Mouse (Mus musculus) naive thymus-derived CD4-positive, alpha-beta T cell, adult 5 months (primary cell): ENCODE measurements around the gene Olfr1033. TPM values are rescaled to one million over a fixed set of nuclear protein-coding genes. Genes with fewer than 3 reads are reported as not detected.

Experiments
- polyA plus RNA-seq: library from polyadenylated mRNA; unstranded; fragments of 100-300 nt; shearing (Covaris generic); gene quantifications from one replicate; pipeline ENCODE4 v1.2.1, GENCODE M21; 2017

Gene Olfr1033
- polyA plus RNA-seq: 13.4 TPM

DNA sequence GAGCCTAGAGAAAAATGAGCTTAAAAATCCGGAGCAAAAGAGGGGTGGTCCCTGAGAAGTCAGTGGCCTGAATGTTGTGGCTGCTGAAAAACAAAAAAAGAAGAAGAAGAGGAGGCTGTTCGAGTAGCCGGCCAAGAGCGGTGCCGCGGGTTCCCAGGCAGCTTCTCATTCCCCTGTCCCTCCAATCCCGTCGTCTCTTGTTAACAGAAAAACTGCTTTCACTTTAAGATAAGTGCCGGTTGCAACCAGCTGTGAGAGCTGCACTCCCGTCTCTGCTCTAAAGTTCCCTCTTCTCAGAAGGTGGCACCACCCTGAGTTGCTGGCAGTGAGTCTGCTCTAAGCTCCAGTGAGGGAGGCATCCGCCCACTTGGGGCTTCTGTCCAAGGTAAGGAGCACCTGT is at the start of gene Olfr1033:
Gene Olfr1033, plus strand, starts transcription at position 228 of the 400 bp plus-strand sequence.

DNA sequence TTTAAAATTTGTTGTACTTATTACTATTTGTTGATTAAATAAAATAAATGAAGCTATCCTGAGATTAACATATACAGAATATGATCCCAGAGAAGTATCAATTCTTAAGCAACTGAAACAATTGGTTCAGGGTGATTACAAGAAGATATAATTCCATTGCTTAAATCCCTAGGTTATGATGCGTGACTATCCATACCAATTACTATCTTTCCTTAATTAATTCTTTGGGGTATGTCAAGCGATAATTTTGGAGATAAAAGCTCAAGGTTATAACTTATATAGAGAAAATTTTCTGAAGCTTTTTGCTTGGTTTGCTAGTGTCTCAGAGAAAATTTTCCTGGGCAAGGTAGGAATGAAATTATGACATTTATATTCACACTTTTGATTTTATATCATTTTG is 46.8 kb upstream of the Olfr1033 start, which contains the start of gene Olfr1029:
Gene Olfr1029, plus strand, starts transcription at position 301 of the 400 bp plus-strand sequence.

DNA sequence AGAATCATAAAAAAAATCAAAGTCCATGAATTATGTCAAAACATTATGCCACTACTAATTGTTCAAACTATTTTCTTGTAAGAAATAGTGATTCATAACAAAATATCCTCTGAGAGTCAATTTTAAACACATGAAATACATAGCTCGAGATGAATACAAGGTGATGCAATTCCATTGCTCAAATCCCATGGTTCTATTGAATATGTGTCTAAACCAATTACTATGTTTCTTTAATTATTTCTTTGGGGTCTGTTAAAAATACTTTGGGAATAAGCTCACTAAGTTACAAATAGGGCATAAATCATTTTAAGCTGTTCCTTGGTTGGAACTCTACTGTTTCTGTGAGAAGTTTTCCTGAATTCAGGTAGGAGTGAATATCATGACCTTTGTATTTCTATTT is 41.5 kb upstream of the Olfr1033 start, which contains the start of gene Olfr1030:
Gene Olfr1030, plus strand, starts transcription at position 301 of the 400 bp plus-strand sequence.

DNA sequence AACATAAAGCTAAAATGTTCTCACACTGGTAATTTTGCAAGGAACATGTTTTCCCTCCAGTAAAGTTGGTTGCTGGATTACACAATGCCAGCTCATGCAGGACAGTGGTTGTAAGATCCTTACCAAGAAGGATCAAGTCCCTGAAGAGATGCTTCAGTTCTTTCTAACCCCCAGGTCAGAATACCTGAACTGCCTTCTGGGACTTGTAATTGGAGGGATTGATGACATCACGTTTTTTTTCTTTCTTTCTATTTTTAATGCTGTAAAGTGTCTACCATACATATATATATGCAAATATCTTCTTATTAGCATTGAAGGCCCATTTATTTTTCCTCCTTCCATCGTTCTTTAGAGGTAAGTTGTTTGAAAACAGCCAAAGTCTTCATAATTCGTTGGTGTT is 30.4 kb upstream of the Olfr1033 start, which contains the start of gene Olfr1031:
Gene Olfr1031, plus strand, starts transcription at position 301 of the 400 bp plus-strand sequence.

DNA sequence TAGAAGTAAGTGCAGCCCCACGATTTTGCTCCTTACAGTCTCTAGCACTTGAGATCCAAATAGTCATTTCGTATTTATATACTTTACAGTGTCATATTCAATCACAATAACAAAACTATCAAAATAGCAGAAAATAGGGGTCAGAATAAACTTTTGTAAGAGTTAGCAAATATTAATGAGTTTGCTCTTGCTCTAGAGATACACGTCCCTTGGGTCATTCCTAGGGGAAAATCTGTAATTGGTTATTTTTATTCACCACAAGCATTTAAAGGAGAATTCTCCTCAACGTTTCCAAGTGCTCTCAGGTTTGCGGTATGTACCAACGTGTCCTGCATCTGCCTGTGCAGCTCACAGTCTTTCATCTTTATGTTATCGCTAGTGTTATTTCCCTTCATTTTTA is 15.2 kb upstream of the Olfr1033 start, which contains the start of gene Olfr1032:
Gene Olfr1032, plus strand, starts transcription at position 301 of the 400 bp plus-strand sequence.

DNA sequence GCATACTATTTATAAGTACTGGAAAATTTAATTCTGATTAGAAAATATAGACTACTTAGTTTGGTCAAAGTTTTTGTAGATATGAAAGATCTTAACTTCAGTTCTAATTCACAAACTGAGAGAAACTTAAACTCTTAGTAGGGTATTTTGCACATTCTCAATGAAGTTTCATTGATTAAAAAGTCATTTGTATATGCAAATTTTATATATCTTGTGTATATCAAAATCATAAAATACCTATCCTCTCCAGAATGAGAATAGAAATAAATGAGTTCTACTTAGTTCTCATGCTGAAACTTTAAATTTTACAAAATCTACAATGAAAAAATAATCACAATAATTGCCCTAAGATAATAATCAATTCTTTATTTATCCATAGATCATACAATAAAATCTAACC is 25.1 kb downstream of the Olfr1033 start, which contains the start of gene Olfr1034:
Gene Olfr1034, plus strand, starts transcription at position 301 of the 400 bp plus-strand sequence.

DNA sequence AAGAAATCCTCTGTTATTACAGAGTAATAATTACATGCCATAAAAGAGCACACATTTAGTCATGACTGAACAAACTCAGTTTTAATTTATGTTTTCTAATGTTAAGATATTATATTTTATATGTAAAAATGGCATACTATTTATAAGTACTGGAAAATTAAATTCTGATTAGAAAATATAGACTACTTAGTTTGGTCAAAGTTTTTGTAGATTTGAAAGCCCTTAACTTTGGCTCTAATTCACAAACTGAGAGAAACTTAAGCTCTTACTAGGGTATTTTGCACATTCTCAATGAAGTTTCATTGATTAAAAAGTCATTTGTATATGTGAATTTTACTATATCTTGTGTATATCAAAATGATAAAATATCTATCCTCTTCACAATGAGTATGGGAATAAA is 53.3 kb downstream of the Olfr1033 start, which contains the start of gene Olfr1036:
Gene Olfr1036, plus strand, starts transcription at position 301 of the 400 bp plus-strand sequence.

DNA sequence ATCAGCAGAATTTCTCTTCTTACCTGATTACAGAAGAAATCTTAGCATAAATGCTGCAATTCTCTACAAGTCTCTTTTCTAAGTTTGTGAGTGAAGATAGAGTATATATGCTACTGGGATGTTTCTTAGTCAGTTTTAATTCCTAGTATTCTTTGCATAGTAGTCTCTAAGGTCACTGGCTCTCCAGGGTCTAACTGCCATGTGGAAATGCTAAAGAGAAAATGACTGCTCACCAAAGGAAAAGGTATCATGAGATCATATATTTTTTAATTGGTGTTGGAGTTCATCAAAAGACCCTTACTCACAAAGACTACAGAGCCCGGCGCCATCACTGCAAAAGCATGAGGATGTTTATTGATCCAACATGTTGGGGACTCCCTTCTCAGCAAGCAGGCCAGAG is 66.9 kb downstream of the Olfr1033 start, which contains the start of gene Olfr1037:
Gene Olfr1037, minus strand, starts transcription at position 101 of the 400 bp plus-strand sequence.

Other genes with a start within 250 kb of the Olfr1033 start
- not detected for gene Olfr1014, start 247.9 kb upstream of the Olfr1033 start, polyA plus RNA-seq
- gene Olfr1015, start 238.6 kb upstream of the Olfr1033 start, polyA plus RNA-seq: not detected
- not detected for gene Olfr1016, start 218.1 kb upstream of the Olfr1033 start, polyA plus RNA-seq
- gene Olfr1018, start 202.2 kb upstream of the Olfr1033 start, polyA plus RNA-seq: not detected
- not detected for gene Olfr1019, start 175.2 kb upstream of the Olfr1033 start, polyA plus RNA-seq
- gene Olfr1020, start 173.6 kb upstream of the Olfr1033 start, polyA plus RNA-seq: not detected
- gene Olfr1022, start 152.0 kb upstream of the Olfr1033 start, polyA plus RNA-seq: not detected
- not detected for gene Olfr1023, start 135.0 kb upstream of the Olfr1033 start, polyA plus RNA-seq
- gene Olfr1024, start 115.6 kb upstream of the Olfr1033 start, polyA plus RNA-seq: not detected
- not detected for gene Olfr1025-ps1, start 105.4 kb upstream of the Olfr1033 start, polyA plus RNA-seq
- not detected for gene Olfr1026, start 99.1 kb upstream of the Olfr1033 start, polyA plus RNA-seq
- not detected for gene Olfr1028, start 70.2 kb upstream of the Olfr1033 start, polyA plus RNA-seq
- not detected for gene Olfr1029, start 46.7 kb upstream of the Olfr1033 start, polyA plus RNA-seq
- 0.15 TPM for gene Olfr1030, start 41.4 kb upstream of the Olfr1033 start, polyA plus RNA-seq
- gene Olfr1031, start 30.3 kb upstream of the Olfr1033 start, polyA plus RNA-seq: not detected
- not detected for gene Olfr1032, start 15.1 kb upstream of the Olfr1033 start, polyA plus RNA-seq
- gene Olfr1034, start 25.2 kb downstream of the Olfr1033 start, polyA plus RNA-seq: not detected
- gene Olfr1036, start 53.4 kb downstream of the Olfr1033 start, polyA plus RNA-seq: not detected
- not detected for gene Olfr1037, start 66.8 kb downstream of the Olfr1033 start, polyA plus RNA-seq
- gene Olfr1039, start 115.3 kb downstream of the Olfr1033 start, polyA plus RNA-seq: not detected
- not detected for gene Olfr1040, start 126.1 kb downstream of the Olfr1033 start, polyA plus RNA-seq
- gene Olfr1042, start 141.2 kb downstream of the Olfr1033 start, polyA plus RNA-seq: 0.06 TPM
- 0.37 TPM for gene Olfr1043, start 146.9 kb downstream of the Olfr1033 start, polyA plus RNA-seq
- gene Olfr1044, start 157.2 kb downstream of the Olfr1033 start, polyA plus RNA-seq: not detected
- not detected for gene Olfr52, start 165.1 kb downstream of the Olfr1033 start, polyA plus RNA-seq
- gene Olfr1045, start 182.4 kb downstream of the Olfr1033 start, polyA plus RNA-seq: 0.15 TPM
- gene Olfr1046, start 198.7 kb downstream of the Olfr1033 start, polyA plus RNA-seq: not detected
- not detected for gene Olfr1047, start 210.8 kb downstream of the Olfr1033 start, polyA plus RNA-seq
- 0.15 TPM for gene Olfr1048, start 219.7 kb downstream of the Olfr1033 start, polyA plus RNA-seq
- gene Olfr1049, start 237.7 kb downstream of the Olfr1033 start, polyA plus RNA-seq: not detected